Mouse (Mus musculus) cerebellum, adult 2 months (tissue): ENCODE data around the gene Gigyf1.

Experiments
- CTCF ChIP-seq: fragments of 200-500 bp; IDR thresholded peaks from 2 replicates; pipeline ENCODE4 v1.5.1; 2011; ENCODE audit warnings: low read depth, mild to moderate bottlenecking, control low read depth, low read length, moderate library complexity, borderline replicate concordance; ENCODE audit not compliant: insufficient read depth
- POLR2A ChIP-seq: fragments of 200-500 bp; IDR thresholded peaks from 2 replicates; pipeline ENCODE4 v1.6.1; 2011; ENCODE audit warnings: low read length, control low read depth, borderline replicate concordance; ENCODE audit not compliant: insufficient read depth

DNA sequence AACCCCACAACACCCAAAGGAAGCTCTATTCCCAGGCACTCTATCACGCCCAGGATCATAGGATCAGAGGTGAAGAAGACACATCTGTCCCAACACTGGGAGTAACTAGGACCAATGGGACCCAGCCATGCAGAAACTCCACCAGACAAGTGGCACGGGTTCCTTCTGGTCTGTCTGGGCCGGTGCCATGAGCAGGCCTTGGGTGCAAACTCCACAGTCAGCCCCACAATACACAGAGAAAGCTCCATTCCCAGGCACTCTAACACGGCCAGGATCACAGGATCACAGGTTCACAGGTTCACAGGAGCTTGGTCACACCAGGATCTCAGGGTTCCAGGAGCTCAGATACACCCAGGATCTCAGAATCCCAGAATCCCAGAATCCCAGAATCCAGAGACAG is 27.2 kb downstream of the Gigyf1 start:
- TF ChIP-seq POLR2A (no peak), CTCF (no peak)
